ENCODE assay signal across 14 mouse cellular contexts in the genomic region with DNA sequence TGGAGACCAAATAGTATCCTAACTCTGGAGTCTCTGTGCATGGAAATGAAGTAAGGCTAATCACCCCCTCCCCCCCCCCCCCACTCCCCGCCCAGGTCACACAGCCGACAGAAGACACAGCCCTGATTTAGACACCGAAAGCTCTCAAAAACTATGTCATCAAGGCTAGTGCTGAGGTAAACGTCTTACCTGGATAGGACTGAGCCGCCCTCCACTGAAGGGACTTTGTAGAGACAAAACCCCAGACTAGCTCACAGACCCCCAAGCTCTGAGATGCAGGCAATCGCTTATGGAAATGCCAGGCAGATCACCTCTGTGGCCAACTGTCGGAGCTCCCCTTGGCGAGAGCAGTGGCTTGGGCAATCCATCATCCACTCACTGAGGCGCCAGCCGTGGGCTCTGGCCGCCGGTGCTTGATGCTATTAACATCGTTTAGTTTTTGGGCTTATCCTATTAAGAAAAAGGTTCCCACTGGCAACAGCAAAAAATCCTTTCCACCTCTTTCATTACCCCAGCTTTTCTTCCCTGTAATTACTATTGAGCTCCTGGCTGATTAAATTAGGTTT. TPM values are rescaled to one million over a fixed set of nuclear protein-coding genes. Genes with fewer than 3 reads are reported as not detected.
DNase-seq lines count a peak whose midpoint lies in the region; ATAC-seq and TF ChIP-seq lines count a peak whose summit lies in the region.
"Had no signal": no experiment of that assay in that cellular context is flagged by ENCODE, and none has a peak within 500 bp of the region (broad histone marks: within the 10 kb centered on the region; RNA-seq: fewer than 3 reads in every experiment).

No protein-coding gene starts in this region.

- H3K4me3 ChIP-seq in forebrain, postnatal 0 days (ENCODE audit: low read depth, low read length), result no peak overlapping the region
- H3K4me3 ChIP-seq in midbrain, embryonic 12.5 days, result no peak overlapping the region
- H3K4me3 ChIP-seq: embryonic facial prominence, embryonic 12.5 days; kidney, embryonic 15.5 days; stomach, embryonic 15.5 days had no signal

- H3K4me1 ChIP-seq in forebrain, postnatal 0 days (ENCODE audit: insufficient read depth), result 0 out of 2 replicates have a peak, but pooled peaks cover 4% of the 10 kb centered on the region
- peaks cover 27% of the 10 kb centered on the region for H3K4me1 ChIP-seq in midbrain, embryonic 12.5 days
- H3K4me1 ChIP-seq: stomach, embryonic 15.5 days had no signal

- TF ChIP-seq CTCF in forebrain, postnatal 0 days (IDR thresholded peaks at IDR 0.05; ENCODE audit: low read depth), result no peak

- ATAC-seq in forebrain, postnatal 0 days, result 0 out of 2 replicates have a peak, but pooled peaks have one; percentile 23
- ATAC-seq in midbrain, embryonic 12.5 days (ENCODE audit: low FRiP score, low read depth), result no peak
- ATAC-seq: lung, postnatal 0 days had no signal

- WGBS in forebrain, postnatal 0 days, result 4% methylated on average over 13 of the region's 13 CpGs
- 5% methylated on average over 13 of the region's 13 CpGs for WGBS in midbrain, embryonic 12.5 days

- no peak overlapping the region for H3K4me2 ChIP-seq in forebrain, postnatal 0 days (ENCODE audit: low read depth)
- peak overlapping the region; percentile 41 for H3K4me2 ChIP-seq in midbrain, embryonic 12.5 days (replicated peaks)
- H3K4me2 ChIP-seq: embryonic facial prominence, embryonic 12.5 days; heart, embryonic 11.5 days; stomach, embryonic 15.5 days had no signal

- no peaks in the 10 kb centered on the region for H3K9me3 ChIP-seq in forebrain, postnatal 0 days (ENCODE audit: low read length)
- H3K9me3 ChIP-seq in midbrain, embryonic 12.5 days, result no peaks in the 10 kb centered on the region
- H3K9me3 ChIP-seq: embryonic facial prominence, embryonic 12.5 days; kidney, embryonic 15.5 days; stomach, embryonic 15.5 days had no signal

- DNase-seq in embryo, embryonic 11 days, result peak; percentile 67
- no peak for DNase-seq in forebrain, postnatal 0 days
- DNase-seq in retina, postnatal 1 day, result peak; percentile 37
- no peak for DNase-seq in ovary, postnatal 10 days (ENCODE audit: low spot score)
- DNase-seq in layer of hippocampus, adult 8-10 months (ENCODE audit: low spot score in 2 of 2), result no peak
- no peak for DNase-seq in c-Kit-positive CD71-positive TER-119-positive erythroid progenitor cells, embryonic 14.5 days (ENCODE audit: low spot score)
- DNase-seq: liver had no signal

- no peak overlapping the region for H3K9ac ChIP-seq in forebrain, postnatal 0 days
- no peak overlapping the region for H3K9ac ChIP-seq in midbrain, embryonic 12.5 days (replicated peaks)
- H3K9ac ChIP-seq: embryonic facial prominence, embryonic 12.5 days; kidney, embryonic 15.5 days; stomach, embryonic 15.5 days had no signal

- H3K36me3 ChIP-seq in forebrain, postnatal 0 days (ENCODE audit: insufficient read depth), result no peaks in the 10 kb centered on the region
- no peaks in the 10 kb centered on the region for H3K36me3 ChIP-seq in midbrain, embryonic 12.5 days
- H3K36me3 ChIP-seq: embryonic facial prominence, embryonic 12.5 days; kidney, embryonic 15.5 days; stomach, embryonic 15.5 days had no signal

- peaks cover 12% of the 10 kb centered on the region for H3K27me3 ChIP-seq in forebrain, postnatal 0 days (ENCODE audit: insufficient read depth, low read length)
- H3K27me3 ChIP-seq in midbrain, embryonic 12.5 days, result peaks cover 78% of the 10 kb centered on the region
- H3K27me3 ChIP-seq: stomach, embryonic 15.5 days had no signal

- H3K27ac ChIP-seq in forebrain, postnatal 0 days (ENCODE audit: low read depth, low read length), result no peak overlapping the region
- peak overlapping the region; percentile 65 for H3K27ac ChIP-seq in midbrain, embryonic 12.5 days (replicated peaks)
- H3K27ac ChIP-seq: embryonic facial prominence, embryonic 12.5 days; kidney, embryonic 15.5 days; stomach, embryonic 15.5 days had no signal

RNA-seq across cellular contexts. Expression of a gene that starts 33.6 kb away (rescaled TPM):
- 1.2 and 3.2 TPM in 2 replicates for total RNA-seq in forebrain, postnatal 0 days (2014; rRNA removed)
- polyA plus RNA-seq in forebrain, postnatal 0 days (2015; fragmentation: Nextera tagmentation; extraction: Ambion mirVana), result 1.2 and 1.4 TPM in 2 replicates
- polyA plus RNA-seq in midbrain, embryonic 12.5 days (2016; fragmentation: Nextera tagmentation; extraction: Ambion mirVana), result 26.9 and 27.6 TPM in 2 replicates
- under 1 TPM; 0.26 to 0.58 (median 0.37) TPM for total RNA-seq in layer of hippocampus, adult 8-10 months (2022)
- total RNA-seq: MEL had no signal
- polyA plus RNA-seq: heart, embryonic 11.5 days; kidney, embryonic 15.5 days; lung, postnatal 0 days; stomach, embryonic 15.5 days had no signal

Comparison
In these comparisons a context has a peak if more than half of its experiments do, and no peak if none do; other contexts are left out.
1. DNase-seq: peak in embryo, embryonic 11 days (single experiment) and retina, postnatal 1 day (single experiment); none in forebrain, postnatal 0 days (single experiment), ovary, postnatal 10 days (single experiment), layer of hippocampus, adult 8-10 months (0 of 2) and c-Kit-positive CD71-positive TER-119-positive erythroid progenitor cells, embryonic 14.5 days (single experiment).